In the genomic region with DNA sequence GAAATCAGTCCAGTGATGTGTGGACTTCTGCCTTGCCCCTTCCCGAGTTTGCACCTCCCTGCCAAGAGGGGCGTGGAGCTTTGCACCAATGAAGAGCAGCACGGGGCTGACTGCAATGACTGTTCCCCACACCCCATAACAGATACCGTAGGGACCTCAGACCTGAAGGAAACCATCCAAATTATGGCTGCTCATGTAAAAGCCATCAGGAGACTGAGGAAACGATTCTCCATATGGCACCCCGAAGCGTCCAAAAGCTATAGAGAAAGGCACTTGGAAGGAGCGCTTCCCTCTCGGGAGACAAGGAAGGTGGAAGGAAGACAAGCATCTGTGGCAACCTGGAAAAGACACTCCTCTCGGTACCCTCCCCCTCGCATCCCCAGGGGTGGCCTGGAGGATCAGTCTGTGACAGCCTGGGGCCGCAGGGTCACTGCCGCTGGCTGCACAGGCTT, we compare ENCODE assay signal across 7 mouse cellular contexts.
DNase-seq lines count a peak whose midpoint lies in the region; ATAC-seq and TF ChIP-seq lines count a peak whose summit lies in the region.

No protein-coding gene starts in this region.

- peak; percentile 46 for ATAC-seq in forebrain, embryonic 16.5 days
- peak; percentile 35; the same call in 1 of the 2 replicates for ATAC-seq in kidney, postnatal 0 days (replicated peaks; ENCODE audit: low FRiP score, low read depth)

- H3K4me1 ChIP-seq in forebrain, embryonic 16.5 days (replicated peaks; ENCODE audit: control insufficient read depth, insufficient read depth, low read length) = peaks cover 28% of the 10 kb centered on the region
- peaks cover 14% of the 10 kb centered on the region for H3K4me1 ChIP-seq in kidney, postnatal 0 days (replicated peaks; ENCODE audit: insufficient read depth, low read length)

- no peak overlapping the region; the same call in 1 of the 2 replicates for H3K9ac ChIP-seq in forebrain, embryonic 16.5 days (replicated peaks; ENCODE audit: low read depth, low read length)
- H3K9ac ChIP-seq in kidney, postnatal 0 days (ENCODE audit: low read depth, low read length) = 0 out of 2 replicates have a peak overlapping the region, but pooled peaks have one; percentile 3

- no peaks in the 10 kb centered on the region for H3K9me3 ChIP-seq in forebrain, embryonic 16.5 days (ENCODE audit: control insufficient read depth, low read length)
- H3K9me3 ChIP-seq in kidney, postnatal 0 days (replicated peaks; ENCODE audit: low read length) = no peaks in the 10 kb centered on the region

- H3K27ac ChIP-seq in forebrain, embryonic 16.5 days (ENCODE audit: low read length) = peak overlapping the region; percentile 73
- no peak overlapping the region for H3K27ac ChIP-seq in kidney, postnatal 0 days

- H3K27me3 ChIP-seq in forebrain, embryonic 16.5 days (replicated peaks; ENCODE audit: control insufficient read depth, insufficient read depth, low read length) = no peaks in the 10 kb centered on the region
- H3K27me3 ChIP-seq in kidney, postnatal 0 days (ENCODE audit: insufficient read depth, low read length) = no peaks in the 10 kb centered on the region

- peak; percentile 24 for DNase-seq in lung, postnatal 10 days
- DNase-seq in lung, adult 18-20 months = no peak
- DNase-seq in kidney, postnatal 0 days (ENCODE audit: low spot score) = peak; percentile 71
- peak; percentile 65 for DNase-seq in skeletal muscle tissue, adult 2 months (ENCODE audit: low read depth, low spot score)
- no peak for DNase-seq in natural killer cell, adult 2 months (ENCODE audit: low spot score in 2 of 2)
- DNase-seq in ovary, postnatal 36 days (ENCODE audit: low spot score) = no peak

- no peak for TF ChIP-seq CTCF in kidney, postnatal 0 days (IDR thresholded peaks at IDR 0.05; ENCODE audit: low read depth)

- 21% methylated on average over 13 of the region's 13 CpGs for WGBS in forebrain, embryonic 16.5 days
- WGBS in kidney, postnatal 0 days = 5% methylated on average over 13 of the region's 13 CpGs

- peak overlapping the region; percentile 41 for H3K4me2 ChIP-seq in forebrain, embryonic 16.5 days (ENCODE audit: low read length)
- H3K4me2 ChIP-seq in kidney, postnatal 0 days (ENCODE audit: low read length) = peak overlapping the region; percentile 52

- H3K4me3 ChIP-seq in forebrain, embryonic 16.5 days (replicated peaks; ENCODE audit: low read length) = no peak overlapping the region
- peak overlapping the region; percentile 14; the same call in 1 of the 2 replicates for H3K4me3 ChIP-seq in kidney, postnatal 0 days (replicated peaks; ENCODE audit: low read depth, low read length)

- H3K36me3 ChIP-seq in forebrain, embryonic 16.5 days (ENCODE audit: control insufficient read depth, insufficient read depth) = no peaks in the 10 kb centered on the region
- H3K36me3 ChIP-seq in kidney, postnatal 0 days (ENCODE audit: insufficient read depth, low read length) = no peaks in the 10 kb centered on the region

Comparison
In these comparisons a context has a peak if more than half of its experiments do, and no peak if none do; other contexts are left out.
1. DNase-seq: peak in lung, postnatal 10 days (single experiment), kidney, postnatal 0 days (single experiment) and skeletal muscle tissue, adult 2 months (single experiment); none in lung, adult 18-20 months (0 of 2), natural killer cell, adult 2 months (0 of 2) and ovary, postnatal 36 days (single experiment).